Mouse (Mus musculus) limb, embryonic 10.5 days (tissue): ENCODE data around the gene Dnmt3a. TPM values are rescaled to one million over a fixed set of nuclear protein-coding genes. Genes with fewer than 3 reads are reported as not detected.

Experiments used
- DNase-seq: peaks from one replicate; pipeline ENCODE4 v3.0.0-alpha.2; 2017; ENCODE audit warnings: low spot score
- H3K27ac ChIP-seq: fragments of 300-500 bp; sonication (generic); 2 replicates; pipeline ENCODE4 v1.5.1; 2016; ENCODE audit warnings: mild to moderate bottlenecking
- H3K27me3 ChIP-seq: fragments of 300-500 bp; sonication (generic); 2 replicates; pipeline ENCODE4 v1.6.1; 2016; ENCODE audit warnings: low read depth, mild to moderate bottlenecking; ENCODE audit not compliant: poor library complexity, severe bottlenecking
- H3K36me3 ChIP-seq: fragments of 300-500 bp; sonication (generic); 2 replicates; pipeline ENCODE4 v1.6.1; 2016; ENCODE audit warnings: mild to moderate bottlenecking, moderate library complexity
- H3K4me1 ChIP-seq: fragments of 300-500 bp; sonication (generic); 2 replicates; pipeline ENCODE4 v1.6.1; 2016
- H3K4me3 ChIP-seq: fragments of 300-500 bp; sonication (generic); 2 replicates; pipeline ENCODE4 v1.5.1; 2016; ENCODE audit warnings: mild to moderate bottlenecking, moderate library complexity
- H3K9me3 ChIP-seq: fragments of 300-500 bp; sonication (generic); replicated peaks from 2 replicates; pipeline ENCODE4 v1.6.1; 2016; ENCODE audit warnings: mild to moderate bottlenecking
- WGBS: fragments of 180-500 bp; shearing (Covaris S2); methylation state at CpG from one replicate; pipeline ENCODE4 v1.1.7; 2016; 5-methylcytosine and 5-hydroxymethylcytosine counted together
- polyA plus RNA-seq: library from polyadenylated mRNA; unstranded; fragments of >200 nt; fragmentation: Nextera tagmentation; extraction: Ambion mirVana; gene quantifications from 2 replicates; pipeline ENCODE4 v1.2.1, GENCODE M21; 2016

The Dnmt3a gene
- polyA plus RNA-seq, 1 experiment from 2014 or later: 298 TPM

GRCm38 (mm10) chr12:3942026-3942425 lies 136.2 kb downstream of the Dnmt3a start:
- Histone ChIP-seq H3K27me3 (peaks cover 4% of the 10 kb centered on the region; the same call in 1 of the 2 replicates), H3K9me3 (no peaks in the 10 kb centered on the region), H3K27ac (no peak overlapping the region), H3K4me3 (no peak overlapping the region), H3K36me3 (no peaks in the 10 kb centered on the region), H3K4me1 (0 out of 2 replicates have a peak, but pooled peaks cover 2% of the 10 kb centered on the region)
- WGBS: 47% methylated on average over 11 of the region's 11 CpGs
- no peak for DNase-seq

GRCm38 (mm10) chr12:3944454-3945073 lies 138.8 kb downstream of the Dnmt3a start:
- no peak overlapping the region for H3K4me3 ChIP-seq
- no peak for DNase-seq
- no peaks in the 10 kb centered on the region for H3K36me3 ChIP-seq
- no peak overlapping the region for H3K27ac ChIP-seq
- WGBS: 61% methylated on average over 4 of the region's 4 CpGs
- 0 out of 2 replicates have a peak, but pooled peaks cover 2% of the 10 kb centered on the region for H3K4me1 ChIP-seq
- H3K27me3 ChIP-seq: peaks cover 4% of the 10 kb centered on the region; the same call in 1 of the 2 replicates
- H3K9me3 ChIP-seq: no peaks in the 10 kb centered on the region

- no peak overlapping the region for H3K4me3 ChIP-seq
- H3K27me3 ChIP-seq: no peaks in the 10 kb centered on the region
- WGBS: 78% methylated on average over 6 of the region's 6 CpGs
- no peaks in the 10 kb centered on the region for H3K36me3 ChIP-seq
- no peaks in the 10 kb centered on the region for H3K9me3 ChIP-seq
- H3K4me1 ChIP-seq: 0 out of 2 replicates have a peak, but pooled peaks cover 2% of the 10 kb centered on the region
- H3K27ac ChIP-seq: no peak overlapping the region
- DNase-seq: no peak
Observed at GRCm38 (mm10) chr12:3947503-3947902, 141.7 kb downstream of the Dnmt3a start.

GRCm38 (mm10) chr12:3954651-3955050 lies 148.8 kb downstream of the Dnmt3a start, which contains the start of gene Pomc:
Gene Pomc, plus strand, starts transcription at chr12:3954951.
- no peak for DNase-seq
- H3K27me3 ChIP-seq: peaks cover 24% of the 10 kb centered on the region
- no peak within 1 kb of the TSS for H3K27ac ChIP-seq
- H3K9me3 ChIP-seq: no peaks in the 10 kb centered on the region
- H3K4me3 ChIP-seq: no peak within 1 kb of the TSS
- H3K4me1 ChIP-seq: peaks cover 9% of the 10 kb centered on the region
- 25% methylated on average over 22 of the region's 22 CpGs for WGBS
- no peaks in the 10 kb centered on the region for H3K36me3 ChIP-seq

GRCm38 (mm10) chr12:3955371-3955770 lies 149.6 kb downstream of the Dnmt3a start:
- Histone ChIP-seq H3K4me1 (peaks cover 16% of the 10 kb centered on the region), H3K36me3 (no peaks in the 10 kb centered on the region), H3K27me3 (peaks cover 24% of the 10 kb centered on the region), H3K27ac (no peak overlapping the region), H3K9me3 (no peaks in the 10 kb centered on the region), H3K4me3 (no peak overlapping the region)
- DNase-seq: no peak
- WGBS: 29% methylated on average over 10 of the region's 10 CpGs

GRCm38 (mm10) chr12:3956351-3956750 lies 150.5 kb downstream of the Dnmt3a start:
- Histone ChIP-seq H3K27ac (no peak overlapping the region), H3K9me3 (no peaks in the 10 kb centered on the region), H3K36me3 (no peaks in the 10 kb centered on the region), H3K4me3 (no peak overlapping the region), H3K4me1 (peaks cover 20% of the 10 kb centered on the region), H3K27me3 (peaks cover 24% of the 10 kb centered on the region)
- WGBS: 13% methylated on average over 3 of the region's 3 CpGs
- no peak for DNase-seq

- H3K9me3 ChIP-seq: no peaks in the 10 kb centered on the region
- peaks cover 20% of the 10 kb centered on the region for H3K4me1 ChIP-seq
- peak overlapping the region; percentile 95 for H3K27ac ChIP-seq
- H3K4me3 ChIP-seq: peak overlapping the region; percentile 70
- 3% methylated on average over 53 of the region's 53 CpGs for WGBS
- H3K27me3 ChIP-seq: peaks cover 4% of the 10 kb centered on the region
- peak; percentile 98 for DNase-seq
- H3K36me3 ChIP-seq: no peaks in the 10 kb centered on the region
Observed at GRCm38 (mm10) chr12:3959791-3960543, 154.2 kb downstream of the Dnmt3a start.

- H3K4me1 ChIP-seq: peaks cover 20% of the 10 kb centered on the region
- no peak for DNase-seq
- no peaks in the 10 kb centered on the region for H3K36me3 ChIP-seq
- H3K27me3 ChIP-seq: no peaks in the 10 kb centered on the region; the same call in 1 of the 2 replicates
- peak overlapping the region; percentile 70 for H3K4me3 ChIP-seq
- H3K27ac ChIP-seq: peak overlapping the region; percentile 95
- no peaks in the 10 kb centered on the region for H3K9me3 ChIP-seq
- 45% methylated on average over 4 of the region's 4 CpGs for WGBS
Observed at GRCm38 (mm10) chr12:3960553-3960952, 154.7 kb downstream of the Dnmt3a start.

Other genes with a start within 250 kb of the Dnmt3a start
- gene Dtnb, start 233.6 kb upstream of the Dnmt3a start, polyA plus RNA-seq: 42.7 and 43.7 TPM in 2 replicates
- 4.0 and 4.5 TPM in 2 replicates for gene Pomc, start 148.9 kb downstream of the Dnmt3a start, polyA plus RNA-seq
- 4.8 and 8.4 TPM in 2 replicates for gene Efr3b, start 232.9 kb downstream of the Dnmt3a start, polyA plus RNA-seq